Mouse (Mus musculus) neural tube, embryonic 11.5 days (tissue): ENCODE data around the gene Cd37. TPM values are rescaled to one million over a fixed set of nuclear protein-coding genes. Genes with fewer than 3 reads are reported as not detected.

Experiments used
- ATAC-seq: fragments of 200-750 bp; cut with Nextera tagmentation; 2 replicates; pipeline ENCODE4 v1.8.0; 2017; ENCODE audit warnings: moderate number of reproducible peaks, mild to moderate bottlenecking, moderate TSS enrichment, moderate library complexity; ENCODE audit not compliant: insufficient read depth, low FRiP score, low TSS enrichment
- DNase-seq: peaks from one replicate; pipeline ENCODE4 v3.0.0-alpha.2; 2015; ENCODE audit warnings: low spot score
- H3K27ac ChIP-seq: fragments of 300-500 bp; sonication (generic); 2 replicates; pipeline ENCODE4 v1.5.1; 2014; ENCODE audit warnings: low read depth, mild to moderate bottlenecking, low read length
- H3K27me3 ChIP-seq: fragments of 300-500 bp; sonication (generic); 2 replicates; pipeline ENCODE4 v1.6.1; 2014; ENCODE audit warnings: mild to moderate bottlenecking, low read length, mixed read lengths; ENCODE audit not compliant: control insufficient read depth, insufficient read depth
- H3K36me3 ChIP-seq: fragments of 300-500 bp; sonication (generic); 2 replicates; pipeline ENCODE4 v1.6.1; 2014; ENCODE audit warnings: mild to moderate bottlenecking, low read length, moderate library complexity, mixed read lengths; ENCODE audit not compliant: control insufficient read depth, insufficient read depth
- H3K4me1 ChIP-seq: fragments of 300-500 bp; sonication (generic); 2 replicates; pipeline ENCODE4 v1.6.1; 2014; ENCODE audit warnings: low read length, mixed read lengths; ENCODE audit not compliant: control insufficient read depth, insufficient read depth
- H3K4me2 ChIP-seq: fragments of 300-500 bp; sonication (generic); 2 replicates; pipeline ENCODE4 v1.6.1; 2014; ENCODE audit warnings: low read depth, mild to moderate bottlenecking, moderate library complexity
- H3K4me3 ChIP-seq: fragments of 300-500 bp; sonication (generic); 2 replicates; pipeline ENCODE4 v1.5.1; 2014; ENCODE audit warnings: low read depth, low read length
- H3K9ac ChIP-seq: fragments of 300-500 bp; sonication (generic); 2 replicates; pipeline ENCODE4 v1.6.1; 2014; ENCODE audit warnings: mild to moderate bottlenecking, low read length
- H3K9me3 ChIP-seq: fragments of 300-500 bp; sonication (generic); 2 replicates; pipeline ENCODE4 v1.6.1; 2016; ENCODE audit warnings: low read length; ENCODE audit not compliant: control insufficient read depth
- WGBS: fragments of 180-500 bp; shearing (Covaris S2); extraction: QIAGEN DNeasy Blood & Tissue Kit; methylation state at CpG from one replicate; pipeline ENCODE4 v1.1.7; 2014; 5-methylcytosine and 5-hydroxymethylcytosine counted together
- polyA plus RNA-seq: library from polyadenylated mRNA; unstranded; fragments of >200 nt; fragmentation: Nextera tagmentation; extraction: Ambion mirVana; gene quantifications from 2 replicates; pipeline ENCODE4 v1.2.1, GENCODE M21; 2014

Gene Cd37
- 0.74 and 0.76 TPM in 2 replicates for polyA plus RNA-seq

- H3K27ac ChIP-seq: no peak within 1 kb of the TSS
- no peak for DNase-seq
- peaks cover 15% of the 10 kb centered on the region for H3K27me3 ChIP-seq
- peaks cover 7% of the 10 kb centered on the region for H3K4me1 ChIP-seq
- no peak within 1 kb of the TSS for H3K4me2 ChIP-seq
- 37% methylated on average over 20 of the region's 20 CpGs for WGBS
- no peaks in the 10 kb centered on the region for H3K9me3 ChIP-seq
- H3K4me3 ChIP-seq: no peak within 1 kb of the TSS
- no peaks in the 10 kb centered on the region for H3K36me3 ChIP-seq
- ATAC-seq: no peak
- no peak within 1 kb of the TSS for H3K9ac ChIP-seq
These were observed at the start of gene Cd37 for GRCm38 (mm10) chr7:45238723-45239496. TSS of gene Cd37 (minus strand) at chr7:45239115.

- no peaks in the 10 kb centered on the region for H3K4me1 ChIP-seq
- H3K27ac ChIP-seq: no peak overlapping the region
- H3K27me3 ChIP-seq: no peaks in the 10 kb centered on the region
- no peak overlapping the region for H3K9ac ChIP-seq
- no peak overlapping the region for H3K4me2 ChIP-seq
- ATAC-seq (no peak), DNase-seq (no peak)
- no peak overlapping the region for H3K4me3 ChIP-seq
- 86% methylated on average over 13 of the region's 13 CpGs for WGBS
- no peaks in the 10 kb centered on the region for H3K36me3 ChIP-seq
- H3K9me3 ChIP-seq: no peaks in the 10 kb centered on the region
These were observed 47.6 kb upstream of the Cd37 start for GRCm38 (mm10) chr7:45286486-45286885.

- Histone ChIP-seq H3K9me3 (no peaks in the 10 kb centered on the region), H3K9ac (0 out of 2 replicates have a peak within 1 kb of the TSS, but pooled peaks have one; percentile 1), H3K36me3 (no peaks in the 10 kb centered on the region), H3K4me3 (peak within 1 kb of the TSS; percentile 26; the same call in 1 of the 2 replicates), H3K27ac (no peak within 1 kb of the TSS), H3K4me1 (no peaks in the 10 kb centered on the region), H3K4me2 (peak within 1 kb of the TSS; percentile 38), H3K27me3 (no peaks in the 10 kb centered on the region)
- ATAC-seq (no peak), DNase-seq (peak; percentile 71)
- 7% methylated on average over 43 of the region's 44 CpGs for WGBS
These were observed 38.3 kb upstream of the Cd37 start, which contains the start of gene Slc6a21 for GRCm38 (mm10) chr7:45277136-45277760. TSS of gene Slc6a21 (plus strand) at chr7:45277513.

GRCm38 (mm10) chr7:45273672-45274071, 34.8 kb upstream of the Cd37 start:
- H3K36me3 ChIP-seq: no peaks in the 10 kb centered on the region
- DNase-seq (no peak), ATAC-seq (no peak)
- H3K4me1 ChIP-seq: no peaks in the 10 kb centered on the region
- WGBS: 88% methylated on average over 8 of the region's 8 CpGs
- no peak overlapping the region for H3K9ac ChIP-seq
- H3K4me2 ChIP-seq: no peak overlapping the region
- no peak overlapping the region for H3K27ac ChIP-seq
- no peak overlapping the region for H3K4me3 ChIP-seq
- H3K9me3 ChIP-seq: no peaks in the 10 kb centered on the region
- H3K27me3 ChIP-seq: no peaks in the 10 kb centered on the region

GRCm38 (mm10) chr7:45272786-45273412, 34.0 kb upstream of the Cd37 start:
- DNase-seq (no peak), ATAC-seq (no peak)
- no peak overlapping the region for H3K9ac ChIP-seq
- H3K4me2 ChIP-seq: no peak overlapping the region
- no peak overlapping the region for H3K27ac ChIP-seq
- no peaks in the 10 kb centered on the region for H3K27me3 ChIP-seq
- 41% methylated on average over 10 of the region's 10 CpGs for WGBS
- no peaks in the 10 kb centered on the region for H3K4me1 ChIP-seq
- no peak overlapping the region for H3K4me3 ChIP-seq
- no peaks in the 10 kb centered on the region for H3K36me3 ChIP-seq
- H3K9me3 ChIP-seq: no peaks in the 10 kb centered on the region

GRCm38 (mm10) chr7:45265518-45265917, 26.6 kb upstream of the Cd37 start:
- no peaks in the 10 kb centered on the region for H3K9me3 ChIP-seq
- H3K36me3 ChIP-seq: no peaks in the 10 kb centered on the region
- H3K4me1 ChIP-seq: no peaks in the 10 kb centered on the region

GRCm38 (mm10) chr7:45264348-45264747, 25.4 kb upstream of the Cd37 start:
- H3K36me3 ChIP-seq: no peaks in the 10 kb centered on the region
- no peak for DNase-seq

More at GRCm38 (mm10) chr7:45265518-45265917, 26.6 kb upstream of the Cd37 start:
- Histone ChIP-seq H3K9ac (no peak overlapping the region), H3K27me3 (no peaks in the 10 kb centered on the region), H3K4me3 (no peak overlapping the region), H3K27ac (no peak overlapping the region), H3K4me2 (no peak overlapping the region)
- 72% methylated on average over 1 of the region's 1 CpGs for WGBS
- ATAC-seq (no peak), DNase-seq (no peak)

GRCm38 (mm10) chr7:45263006-45263607, 24.2 kb upstream of the Cd37 start:
- H3K36me3 ChIP-seq: no peaks in the 10 kb centered on the region
- no peak overlapping the region for H3K4me2 ChIP-seq
- no peak overlapping the region for H3K27ac ChIP-seq
- no peaks in the 10 kb centered on the region for H3K4me1 ChIP-seq
- no peaks in the 10 kb centered on the region for H3K27me3 ChIP-seq
- 76% methylated on average over 7 of the region's 7 CpGs for WGBS
- H3K4me3 ChIP-seq: no peak overlapping the region
- H3K9ac ChIP-seq: no peak overlapping the region
- ATAC-seq (no peak), DNase-seq (no peak)
- no peaks in the 10 kb centered on the region for H3K9me3 ChIP-seq

More at GRCm38 (mm10) chr7:45264348-45264747, 25.4 kb upstream of the Cd37 start:
- H3K9ac ChIP-seq: no peak overlapping the region
- H3K27ac ChIP-seq: no peak overlapping the region
- no peak overlapping the region for H3K4me3 ChIP-seq
- no peak for ATAC-seq
- H3K4me2 ChIP-seq: no peak overlapping the region
- H3K4me1 ChIP-seq: no peaks in the 10 kb centered on the region
- no peaks in the 10 kb centered on the region for H3K27me3 ChIP-seq
- no peaks in the 10 kb centered on the region for H3K9me3 ChIP-seq
- 79% methylated on average over 3 of the region's 3 CpGs for WGBS
